Mouse (Mus musculus) brain, embryonic 14.5 days (tissue): ENCODE measurements around the gene Ccdc162.

ENCODE experiments used
- CTCF ChIP-seq: fragments of 200-500 bp; IDR thresholded peaks from 2 replicates; pipeline ENCODE4 v1.5.1; 2012; ENCODE audit warnings: inconsistent platforms, mild to moderate bottlenecking, moderate library complexity, borderline replicate concordance; ENCODE audit not compliant: insufficient read depth, insufficient read length; ENCODE audit errors: extremely low read depth
- POLR2A ChIP-seq: fragments of 200-500 bp; IDR thresholded peaks from 2 replicates; pipeline ENCODE4 v1.6.1; 2012; ENCODE audit warnings: mild to moderate bottlenecking, inconsistent platforms, borderline replicate concordance; ENCODE audit not compliant: poor library complexity, insufficient read depth, insufficient read length, severe bottlenecking; ENCODE audit errors: extremely low read depth

DNA sequence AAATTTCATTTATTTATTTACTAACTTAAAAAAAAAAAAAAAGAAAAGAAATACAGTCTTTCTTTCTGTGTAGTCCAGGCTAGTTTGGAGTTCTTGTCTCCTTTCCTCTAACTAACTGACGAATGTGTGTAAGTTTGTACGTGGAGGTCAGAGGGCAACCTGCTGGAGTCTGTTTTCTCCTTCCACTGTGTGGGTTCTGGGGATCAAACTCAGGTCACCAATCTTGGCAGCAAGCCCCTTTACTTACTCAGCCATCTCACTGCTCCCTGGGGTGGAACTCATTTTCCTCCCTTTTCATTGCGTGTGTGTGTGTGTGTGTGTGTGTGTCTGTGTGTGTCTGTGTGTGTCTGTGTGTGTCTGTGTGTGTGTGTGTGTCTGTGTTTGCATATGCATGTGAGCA lies 148.1 kb downstream of the Ccdc162 start:
- no peak for TF ChIP-seq POLR2A
- no peak for TF ChIP-seq CTCF
